Mouse (Mus musculus) liver, postnatal 0 days (tissue): Measurements from ENCODE around the gene Nedd9.

Experiments
- CTCF ChIP-seq: sonication (generic); IDR thresholded peaks from 2 replicates; pipeline ENCODE4 v1.5.1; 2016; ENCODE audit warnings: antibody characterized with exemption, low read depth
- EP300 ChIP-seq: IDR thresholded peaks from 2 replicates; pipeline ENCODE4 v1.6.1; 2016; ENCODE audit warnings: antibody characterized with exemption, low read depth, mild to moderate bottlenecking

DNA sequence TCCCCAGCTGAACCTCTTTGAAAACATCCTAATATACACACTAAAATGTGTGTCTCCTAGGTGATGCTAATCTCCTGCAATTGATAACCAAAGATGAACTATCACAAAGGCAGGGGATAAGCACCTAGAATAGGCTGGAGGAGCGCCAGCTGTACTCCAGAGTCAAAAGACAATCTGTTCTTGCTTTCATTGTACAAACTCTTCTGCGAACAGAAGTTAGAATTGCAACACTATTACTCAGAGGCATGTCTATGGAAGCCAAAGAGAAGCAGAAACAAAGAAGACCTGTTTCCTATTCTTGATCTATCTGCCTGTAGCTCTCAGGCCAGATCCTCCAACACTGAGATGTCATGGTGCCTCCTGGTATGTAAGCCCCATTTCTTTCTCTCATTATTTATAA is 38.0 kb downstream of the Nedd9 start:
- no peak for TF ChIP-seq CTCF
- no peak for TF ChIP-seq EP300
